Mouse (Mus musculus): ENCODE measurements around the gene Gm5141.
"Not testable (repeated sequence)": the region's sequence is repeated elsewhere in the genome, so short reads cannot be mapped to it uniquely, and the experiment has no call there.

Gene Gm5141

GRCm38 (mm10) chr13:62785199-62786134, at the start of gene Gm5141:
Gene Gm5141, minus strand, starts transcription at chr13:62785808.
- peak; percentile 45 for DNase-seq (ENCODE audit: low spot score)

- DNase-seq (ENCODE audit: low spot score) = no peak
Measured at GRCm38 (mm10) chr13:62833341-62833740, 47.7 kb upstream of the Gm5141 start.

DNA sequence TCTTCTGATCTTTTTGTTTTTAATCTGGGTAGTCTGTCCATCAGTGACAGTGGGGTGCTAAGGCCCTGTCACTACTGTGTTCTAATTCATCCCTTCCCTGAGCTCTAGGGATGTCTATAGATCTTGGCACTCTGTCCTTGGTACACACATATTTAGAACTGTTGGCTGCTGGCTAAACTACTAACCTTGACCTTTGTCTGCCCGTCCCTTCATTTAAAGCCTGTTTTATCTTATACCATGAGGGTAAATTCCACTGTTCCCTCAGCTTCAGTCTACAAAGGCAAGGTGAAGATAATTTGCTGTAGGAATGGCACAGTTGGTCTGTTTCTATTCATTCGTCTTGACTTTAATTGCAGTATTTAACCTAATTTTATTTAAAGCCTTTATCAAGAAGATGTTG, 46.6 kb upstream of the Gm5141 start:
- no peak for DNase-seq (ENCODE audit: low spot score)

- not testable (repeated sequence) for DNase-seq (ENCODE audit: low spot score)
Measured at GRCm38 (mm10) chr13:62815705-62816104, 30.1 kb upstream of the Gm5141 start.

DNA sequence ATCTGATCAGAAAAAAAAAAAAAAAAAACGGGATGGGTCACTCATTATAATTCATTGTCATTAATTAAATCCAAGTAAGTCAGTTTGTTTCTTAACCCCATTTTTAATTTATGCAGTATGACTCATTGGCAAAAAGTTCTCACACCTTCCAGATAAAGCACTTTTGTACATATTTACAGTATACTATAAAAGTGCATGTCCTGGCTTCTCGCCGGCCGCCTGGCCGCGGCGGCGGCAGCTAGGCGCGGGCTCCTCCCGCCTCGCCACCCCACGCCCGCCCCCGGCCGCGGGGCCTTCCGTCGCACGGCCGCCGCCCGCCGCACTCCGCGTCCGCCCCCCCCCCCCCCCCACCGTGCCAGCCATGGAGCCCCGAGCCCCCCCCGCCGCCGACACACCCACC, 27.1 kb upstream of the Gm5141 start:
- no peak for DNase-seq (ENCODE audit: low spot score)

- not testable (repeated sequence) for DNase-seq (ENCODE audit: low spot score)
Measured at GRCm38 (mm10) chr13:62807981-62808380, 22.4 kb upstream of the Gm5141 start.

GRCm38 (mm10) chr13:62786135-62786493, 506 bp upstream of the Gm5141 start:
- DNase-seq (ENCODE audit: low spot score) = not testable (repeated sequence)

DNA sequence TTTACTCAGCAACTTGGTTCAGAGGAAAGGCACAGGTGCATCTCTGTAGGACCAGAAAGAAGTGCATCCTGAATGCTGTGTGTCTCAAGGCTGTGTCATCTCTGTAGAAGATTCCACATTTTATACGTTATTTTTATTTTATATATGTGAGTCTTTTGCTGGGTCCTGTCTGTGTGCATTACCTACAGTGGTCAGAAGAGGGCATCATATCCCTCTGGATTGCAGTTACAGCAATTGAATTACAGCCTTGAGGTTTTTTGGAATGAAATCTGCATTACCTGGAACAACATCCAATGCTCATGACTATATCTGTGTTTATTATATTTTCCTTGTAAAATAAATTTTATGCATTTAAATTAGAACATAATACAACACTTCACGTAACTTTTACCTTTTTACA, 21.8 kb downstream of the Gm5141 start:
- DNase-seq (ENCODE audit: low spot score) = peak; percentile 28

GRCm38 (mm10) chr13:62760432-62761415, 24.9 kb downstream of the Gm5141 start, which contains the start of gene Platr25:
Gene Platr25, minus strand, starts transcription at chr13:62760709.
- peak; percentile 69 for DNase-seq (ENCODE audit: low spot score)

GRCm38 (mm10) chr13:62733322-62733721, 52.3 kb downstream of the Gm5141 start:
- DNase-seq (ENCODE audit: low spot score) = no peak
